Mouse (Mus musculus) G1E (cell line): ENCODE measurements at regions not wholly inside any gene's neighbourhood (a gene's known extent, or its start where the extent isn't known, plus 50 kb on each side); places are given as distances from the start of the nearest gene placed in this dataset.

ENCODE experiments used
- CTCF ChIP-seq: IDR thresholded peaks from 2 replicates; pipeline ENCODE4 v1.5.1; 2012; ENCODE audit warnings: low read depth, low read length, inconsistent platforms, mixed read lengths
- GATA1 ChIP-seq: IDR thresholded peaks from 2 replicates; pipeline ENCODE4 v1.6.1; 2012; ENCODE audit warnings: borderline replicate concordance, low read length, inconsistent platforms, mixed read lengths
- GATA2 ChIP-seq: IDR thresholded peaks from 2 replicates; pipeline ENCODE4 v1.6.1; 2012; ENCODE audit warnings: low read depth, low read length, inconsistent platforms, borderline replicate concordance
- POLR2AphosphoS5 ChIP-seq: IDR thresholded peaks from 2 replicates; pipeline ENCODE4 v1.6.1; 2012; ENCODE audit warnings: low read depth, low read length, inconsistent platforms; ENCODE audit not compliant: insufficient replicate concordance
- TAL1 ChIP-seq: conservative IDR thresholded peaks from 2 replicates; pipeline ENCODE4 v1.6.1; 2012; ENCODE audit warnings: low read depth, low read length, inconsistent platforms, mixed read lengths

DNA sequence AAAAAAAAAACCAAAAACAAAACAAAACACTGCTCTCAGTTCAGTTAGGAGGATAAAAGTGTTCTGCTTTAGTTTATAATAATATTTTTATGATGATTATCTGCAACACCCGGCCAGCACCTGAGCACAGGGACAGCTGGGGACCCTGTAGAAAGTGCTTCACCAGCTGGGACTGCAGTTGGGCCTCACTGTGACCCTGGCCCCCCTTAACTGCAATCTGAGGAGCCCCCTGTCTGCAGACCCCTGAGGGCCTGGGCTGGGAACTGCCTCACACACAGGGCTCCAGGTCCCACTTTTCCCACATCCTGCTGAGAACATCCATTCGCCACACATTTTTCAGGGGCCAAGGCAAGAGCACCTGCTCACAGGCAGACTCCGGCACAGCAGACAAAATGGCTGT, 437.6 kb downstream of the Rps24 start:
- TF ChIP-seq CTCF (no peak), POLR2AphosphoS5 (no peak), GATA1 (no peak), GATA2 (no peak), TAL1 (no peak)
